Mouse (Mus musculus) hindbrain, postnatal 0 days (tissue): ENCODE data around the gene Tmeff1. TPM values are rescaled to one million over a fixed set of nuclear protein-coding genes. Genes with fewer than 3 reads are reported as not detected.

Source experiments
- ATAC-seq: fragments of 200-750 bp; cut with Nextera tagmentation; 2 replicates; pipeline ENCODE4 v1.8.0; 2017; ENCODE audit warnings: mild to moderate bottlenecking, moderate TSS enrichment, moderate library complexity
- DNase-seq: peaks from one replicate; pipeline ENCODE4 v3.0.0-alpha.2; 2015; ENCODE audit warnings: low spot score
- H3K27ac ChIP-seq: fragments of 300-500 bp; sonication (generic); 2 replicates; pipeline ENCODE4 v1.5.1; 2014; ENCODE audit warnings: mild to moderate bottlenecking
- H3K27me3 ChIP-seq: fragments of 300-500 bp; sonication (generic); 2 replicates; pipeline ENCODE4 v1.6.1; 2014; ENCODE audit warnings: low read length, mixed read lengths; ENCODE audit not compliant: insufficient read depth
- H3K36me3 ChIP-seq: fragments of 300-500 bp; sonication (generic); 2 replicates; pipeline ENCODE4 v1.6.1; 2014; ENCODE audit warnings: low read length, mixed read lengths; ENCODE audit not compliant: insufficient read depth
- H3K4me1 ChIP-seq: fragments of 300-500 bp; sonication (generic); 2 replicates; pipeline ENCODE4 v1.6.1; 2014; ENCODE audit warnings: antibody characterized with exemption, low read length, mixed read lengths; ENCODE audit not compliant: insufficient read depth
- H3K4me2 ChIP-seq: fragments of 300-500 bp; sonication (generic); 2 replicates; pipeline ENCODE4 v1.6.1; 2014; ENCODE audit warnings: low read depth, mild to moderate bottlenecking, low read length, moderate library complexity, mixed read lengths
- H3K4me3 ChIP-seq: fragments of 300-500 bp; sonication (generic); 2 replicates; pipeline ENCODE4 v1.5.1; 2014; ENCODE audit warnings: low read length
- H3K9ac ChIP-seq: fragments of 300-500 bp; sonication (generic); replicated peaks from 2 replicates; pipeline ENCODE4 v1.6.1; 2014; ENCODE audit warnings: mild to moderate bottlenecking, low read length, moderate library complexity, mixed read lengths
- H3K9me3 ChIP-seq: fragments of 300-500 bp; sonication (generic); 2 replicates; pipeline ENCODE4 v1.6.1; 2016; ENCODE audit warnings: low read length, mixed read lengths
- CTCF ChIP-seq: IDR thresholded peaks from 2 replicates; pipeline ENCODE4 v1.5.1; 2016; ENCODE audit warnings: antibody characterized with exemption, control low read depth, low read depth
- WGBS: fragments of 180-500 bp; shearing (Covaris S2); extraction: QIAGEN DNeasy Blood & Tissue Kit; methylation state at CpG from one replicate; pipeline ENCODE4 v1.1.7; 2014; 5-methylcytosine and 5-hydroxymethylcytosine counted together
- polyA plus RNA-seq: library from polyadenylated mRNA; unstranded; fragments of >200 nt; fragmentation: Nextera tagmentation; extraction: Ambion mirVana; gene quantifications from 2 replicates; pipeline ENCODE4 v1.2.1, GENCODE M21; 2015
- total RNA-seq: library from RNA; depleted of rRNA; stranded (reverse); fragments of >200 nt; gene quantifications from 2 replicates; pipeline ENCODE4 v1.2.3, GENCODE M21; 2014

Gene Tmeff1
- total and polyA plus RNA-seq, 2 experiments from 2014 or later = 193 to 195 TPM

DNA sequence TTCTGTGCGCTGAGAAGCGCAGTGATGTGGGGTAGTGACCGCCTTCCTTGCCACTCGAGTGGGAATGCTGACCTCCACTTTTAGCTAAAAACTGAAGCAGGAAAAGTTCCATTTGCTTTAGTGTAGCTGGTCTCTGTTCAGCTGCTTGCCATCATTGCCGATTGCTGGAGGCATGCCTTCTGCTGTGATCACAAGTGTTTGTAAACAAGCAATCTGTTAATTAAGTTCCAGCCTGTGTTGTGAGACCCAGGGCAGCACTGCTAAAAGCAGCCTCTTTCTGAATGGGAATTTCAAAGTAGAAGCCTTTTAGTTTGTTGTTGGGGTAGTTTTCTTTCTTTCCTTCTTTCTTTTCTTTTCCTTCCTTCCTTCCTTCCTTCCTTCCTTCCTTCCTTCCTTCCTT lies 61.2 kb downstream of the Tmeff1 start:
- Histone ChIP-seq H3K4me1 (no peaks in the 10 kb centered on the region), H3K4me3 (no peak overlapping the region), H3K36me3 (peaks cover 12% of the 10 kb centered on the region; the same call in 1 of the 2 replicates), H3K27me3 (no peaks in the 10 kb centered on the region), H3K9me3 (no peaks in the 10 kb centered on the region), H3K27ac (no peak overlapping the region), H3K9ac (no peak overlapping the region), H3K4me2 (no peak overlapping the region)
- WGBS = 89% methylated on average over 5 of the region's 5 CpGs
- no peak for ATAC-seq
- DNase-seq = no peak
- TF ChIP-seq CTCF = no peak

GRCm38 (mm10) chr4:48650617-48651360 lies 65.8 kb downstream of the Tmeff1 start:
- H3K9ac ChIP-seq = no peak overlapping the region
- DNase-seq (no peak), ATAC-seq (no peak)
- peaks cover 31% of the 10 kb centered on the region; the same call in 1 of the 2 replicates for H3K36me3 ChIP-seq
- H3K4me1 ChIP-seq = no peaks in the 10 kb centered on the region
- no peak for TF ChIP-seq CTCF
- no peak overlapping the region for H3K27ac ChIP-seq
- no peak overlapping the region for H3K4me2 ChIP-seq
- 86% methylated on average over 10 of the region's 10 CpGs for WGBS
- H3K4me3 ChIP-seq = no peak overlapping the region
- no peaks in the 10 kb centered on the region for H3K27me3 ChIP-seq
- no peaks in the 10 kb centered on the region for H3K9me3 ChIP-seq

GRCm38 (mm10) chr4:48654118-48654517 lies 69.1 kb downstream of the Tmeff1 start:
- ATAC-seq = no peak
- Histone ChIP-seq H3K27ac (no peak overlapping the region), H3K36me3 (peaks cover 30% of the 10 kb centered on the region), H3K4me2 (no peak overlapping the region), H3K9ac (no peak overlapping the region), H3K27me3 (no peaks in the 10 kb centered on the region), H3K9me3 (no peaks in the 10 kb centered on the region), H3K4me3 (no peak overlapping the region), H3K4me1 (no peaks in the 10 kb centered on the region)
- TF ChIP-seq CTCF = no peak
- WGBS = 64% methylated on average over 4 of the region's 4 CpGs
- no peak for DNase-seq

GRCm38 (mm10) chr4:48656530-48656929 lies 71.6 kb downstream of the Tmeff1 start:
- Histone ChIP-seq H3K27me3 (no peaks in the 10 kb centered on the region), H3K27ac (no peak overlapping the region), H3K9me3 (no peaks in the 10 kb centered on the region), H3K36me3 (peaks cover 25% of the 10 kb centered on the region), H3K4me1 (no peaks in the 10 kb centered on the region), H3K4me2 (no peak overlapping the region), H3K4me3 (no peak overlapping the region), H3K9ac (no peak overlapping the region)
- no peak for ATAC-seq
- TF ChIP-seq CTCF = no peak
- DNase-seq = no peak
- whole genome bisulfite sequencing = 98% methylated on average over 8 of the region's 8 CpGs

DNA sequence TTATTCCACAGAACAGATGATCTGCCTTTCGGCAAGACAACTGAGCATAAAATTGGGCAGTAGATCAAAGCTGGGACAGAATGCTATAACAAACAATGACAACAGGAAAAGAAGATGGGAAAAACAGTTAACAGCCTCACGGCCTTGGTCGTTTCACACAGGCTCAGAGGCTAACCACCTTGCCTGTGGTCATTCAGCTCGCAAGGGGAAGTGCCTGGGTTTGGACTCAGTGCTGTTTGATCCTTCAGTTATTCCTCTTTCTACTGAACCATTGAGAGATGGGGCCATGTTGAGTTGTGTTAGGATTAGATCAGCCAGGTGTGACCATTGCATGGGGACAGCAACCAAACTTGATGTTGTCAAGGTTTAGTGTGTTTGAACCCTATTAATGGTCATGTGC lies 75.2 kb downstream of the Tmeff1 start:
- 85% methylated on average over 4 of the region's 4 CpGs for WGBS

DNA sequence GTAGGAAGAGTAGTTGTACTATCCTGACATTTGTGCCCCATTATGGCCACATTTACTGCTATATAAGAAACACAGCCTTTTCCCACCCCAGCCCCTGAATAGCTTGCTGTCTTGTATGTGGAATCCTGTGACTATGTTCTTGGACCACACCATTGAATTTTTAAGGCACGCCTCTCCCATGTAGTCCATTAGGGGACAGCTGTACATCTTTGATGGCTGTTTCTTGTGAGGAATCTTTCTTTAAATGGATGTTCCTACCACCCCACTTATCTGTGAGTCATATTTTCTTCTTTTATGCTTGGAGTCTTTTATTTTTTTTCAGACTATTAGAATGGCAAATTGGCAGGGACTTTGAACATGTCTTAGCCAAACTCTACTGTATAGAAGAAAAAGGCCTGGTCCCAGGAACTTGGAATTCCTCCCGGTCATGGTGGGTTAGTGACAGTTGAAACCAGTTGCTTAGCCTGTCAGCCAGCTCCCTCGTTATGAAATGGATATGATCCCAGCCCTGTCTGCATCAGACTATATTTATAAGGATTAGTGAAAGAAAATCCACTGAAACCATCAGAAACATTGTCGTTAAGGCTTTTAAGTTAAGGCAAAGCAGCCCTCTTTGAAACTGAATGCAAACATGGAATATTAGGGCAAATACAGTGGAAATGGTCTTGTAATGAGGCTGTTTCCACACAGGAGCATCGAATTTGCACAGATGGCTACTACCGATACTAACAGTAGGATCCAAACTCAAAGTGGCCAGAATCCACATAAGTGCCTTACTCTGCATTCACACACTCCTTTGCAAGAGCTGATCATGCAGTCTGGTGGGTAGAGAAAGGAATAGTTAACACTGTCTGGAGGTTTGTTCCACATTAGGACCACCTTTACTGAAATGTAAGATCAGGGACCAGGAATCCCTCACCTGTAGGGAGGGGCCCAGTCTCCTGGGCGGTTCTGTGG lies 75.9 kb downstream of the Tmeff1 start:
- TF ChIP-seq CTCF = no peak
- no peaks in the 10 kb centered on the region for H3K27me3 ChIP-seq
- DNase-seq = peak; percentile 41
- no peaks in the 10 kb centered on the region for H3K4me1 ChIP-seq
- no peak overlapping the region for H3K9ac ChIP-seq
- no peak overlapping the region for H3K4me3 ChIP-seq
- 0 out of 2 replicates have a peak, but pooled peaks have one; percentile 69 for ATAC-seq
- H3K36me3 ChIP-seq = peaks cover 15% of the 10 kb centered on the region
- no peaks in the 10 kb centered on the region for H3K9me3 ChIP-seq
- H3K27ac ChIP-seq = peak overlapping the region; percentile 22; the same call in 1 of the 2 replicates
- 70% methylated on average over 7 of the region's 7 CpGs for WGBS
- no peak overlapping the region for H3K4me2 ChIP-seq

More for the DNA sequence above, 75.2 kb downstream of the Tmeff1 start:
- no peak overlapping the region for H3K4me3 ChIP-seq
- peaks cover 17% of the 10 kb centered on the region for H3K36me3 ChIP-seq
- H3K9ac ChIP-seq = no peak overlapping the region
- ATAC-seq (no peak), DNase-seq (no peak)
- H3K27me3 ChIP-seq = no peaks in the 10 kb centered on the region
- H3K9me3 ChIP-seq = no peaks in the 10 kb centered on the region
- 0 out of 2 replicates have a peak overlapping the region, but pooled peaks have one; percentile 22 for H3K27ac ChIP-seq
- no peak for TF ChIP-seq CTCF
- no peak overlapping the region for H3K4me2 ChIP-seq
- no peaks in the 10 kb centered on the region for H3K4me1 ChIP-seq
